Mouse (Mus musculus) ES-E14 (cell line): Measurements from ENCODE around the gene Gcn1l1.

ENCODE experiments used
- CHD2 ChIP-seq: IDR thresholded peaks from 2 replicates; pipeline ENCODE4 v1.6.1; 2014; ENCODE audit warnings: mild to moderate bottlenecking, low read depth, low read length, inconsistent platforms
- HCFC1 ChIP-seq: IDR thresholded peaks from 2 replicates; pipeline ENCODE4 v1.6.1; 2012; ENCODE audit warnings: low read length, inconsistent platforms, borderline replicate concordance; ENCODE audit not compliant: insufficient read depth
- MAFK ChIP-seq: IDR thresholded peaks from 2 replicates; pipeline ENCODE4 v1.6.1; 2014; ENCODE audit warnings: mild to moderate bottlenecking, low read depth, low read length, inconsistent platforms; ENCODE audit not compliant: insufficient read depth
- ZC3H11A ChIP-seq: IDR thresholded peaks from 2 replicates; pipeline ENCODE4 v1.6.1; 2012; ENCODE audit warnings: low read depth, mild to moderate bottlenecking, inconsistent platforms, low read length, borderline replicate concordance

GRCm38 (mm10) chr5:115522981-115523499 is 42.0 kb upstream of the Gcn1l1 start:
- TF ChIP-seq CHD2 (no peak), HCFC1 (no peak), MAFK (no peak), ZC3H11A (no peak)
